Mouse (Mus musculus): ENCODE data around the gene Fbxl7. TPM values are rescaled to one million over a fixed set of nuclear protein-coding genes. Genes with fewer than 3 reads are reported as not detected.

The Fbxl7 gene
- total and polyA plus RNA-seq, 3 experiments, result 0.05 TPM; not detected in 2

DNA sequence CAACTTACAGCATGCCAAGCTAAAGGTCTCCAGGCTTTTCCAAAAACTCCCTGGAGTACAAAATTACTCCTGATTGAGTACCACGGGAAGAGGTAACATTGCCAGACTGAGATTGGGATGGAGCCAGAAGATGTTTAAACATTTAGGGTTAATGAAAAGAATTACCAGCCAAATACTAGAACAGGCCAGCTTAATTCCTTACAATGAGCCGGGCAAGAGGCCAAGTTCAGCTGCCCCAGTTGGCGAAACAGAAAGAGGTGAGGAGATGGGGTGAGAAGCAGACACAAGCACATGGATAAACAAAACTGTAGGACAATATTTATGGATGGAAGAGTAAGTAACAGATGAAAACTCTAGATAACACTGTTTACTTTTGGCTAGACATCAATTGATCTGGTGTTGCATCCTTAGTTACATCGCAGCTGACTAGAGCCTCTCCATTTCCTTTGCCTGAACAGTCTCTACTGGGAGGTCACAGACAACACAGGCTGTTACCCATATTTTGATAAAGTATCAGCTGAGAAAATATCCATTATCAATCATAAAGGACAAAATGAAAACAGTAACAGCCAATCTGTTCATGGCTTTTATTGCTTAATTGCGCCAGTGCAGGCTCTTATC is 222.0 kb downstream of the Fbxl7 start:
- ATAC-seq (ENCODE audit: extremely low read depth, insufficient number of reproducible peaks, low FRiP score, poor library complexity, severe bottlenecking) (no peak), DNase-seq (ENCODE audit: low spot score) (no peak)
- H3K27me3 ChIP-seq (ENCODE audit: insufficient read depth, low read length), result no peaks in the 10 kb centered on the region
- H3K4me1 ChIP-seq (ENCODE audit: insufficient read depth, low read depth, low read length), result no peaks in the 10 kb centered on the region
- no peaks in the 10 kb centered on the region for H3K36me3 ChIP-seq (replicated peaks)
- no peak overlapping the region for H3K4me3 ChIP-seq (ENCODE audit: low read depth, low read length)
- no peak for TF ChIP-seq POLR2AphosphoS5 (IDR thresholded peaks at IDR 0.05; ENCODE audit: insufficient replicate concordance, low read depth, low read length)
- no peak for TF ChIP-seq TAL1 (conservative IDR thresholded peaks at IDR 0.05; ENCODE audit: low read depth, low read length)
- no peak for TF ChIP-seq GATA2 (IDR thresholded peaks at IDR 0.05; ENCODE audit: borderline replicate concordance, low read depth, low read length)
- TF ChIP-seq CTCF (IDR thresholded peaks at IDR 0.05; ENCODE audit: low read depth, low read length), result no peak
- no peak for TF ChIP-seq GATA1 (IDR thresholded peaks at IDR 0.05; ENCODE audit: borderline replicate concordance, low read length)
- no peaks in the 10 kb centered on the region for H3K9me3 ChIP-seq (replicated peaks)

DNA sequence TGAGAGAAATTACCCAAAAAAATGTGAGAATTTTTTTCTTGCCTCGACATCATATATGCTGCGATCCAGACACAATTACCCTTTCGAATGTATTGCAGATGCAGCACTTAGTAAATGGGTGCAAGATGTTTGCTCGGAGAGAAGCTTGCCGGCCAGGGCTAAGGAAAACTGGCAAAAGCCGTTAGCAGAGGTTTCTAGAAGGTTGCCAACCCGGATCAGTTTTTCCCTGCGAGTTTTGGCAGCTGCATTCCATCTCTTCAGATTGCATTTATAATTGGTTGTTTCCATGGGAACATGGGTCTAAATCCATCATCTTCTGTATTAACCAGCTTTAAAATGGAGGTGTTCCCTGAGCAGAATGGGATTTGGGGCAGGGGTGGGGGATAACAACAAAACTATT is 240.4 kb downstream of the Fbxl7 start:
- H3K27me3 ChIP-seq (ENCODE audit: insufficient read depth, low read length), result no peaks in the 10 kb centered on the region
- ATAC-seq (ENCODE audit: extremely low read depth, insufficient number of reproducible peaks, low FRiP score, poor library complexity, severe bottlenecking) (no peak), DNase-seq (ENCODE audit: low spot score) (no peak)
- TF ChIP-seq GATA1 (IDR thresholded peaks at IDR 0.05; ENCODE audit: borderline replicate concordance, low read length) (no peak), TAL1 (conservative IDR thresholded peaks at IDR 0.05; ENCODE audit: low read depth, low read length) (no peak), CTCF (IDR thresholded peaks at IDR 0.05; ENCODE audit: low read depth, low read length) (no peak), POLR2AphosphoS5 (IDR thresholded peaks at IDR 0.05; ENCODE audit: insufficient replicate concordance, low read depth, low read length) (no peak), GATA2 (IDR thresholded peaks at IDR 0.05; ENCODE audit: borderline replicate concordance, low read depth, low read length) (no peak)
- no peaks in the 10 kb centered on the region for H3K9me3 ChIP-seq (replicated peaks)
- no peaks in the 10 kb centered on the region for H3K4me1 ChIP-seq (ENCODE audit: insufficient read depth, low read depth, low read length)
- no peak overlapping the region for H3K4me3 ChIP-seq (ENCODE audit: low read depth, low read length)
- no peaks in the 10 kb centered on the region for H3K36me3 ChIP-seq (replicated peaks)

- no peak for DNase-seq (ENCODE audit: low spot score)
- Histone ChIP-seq H3K27me3 (ENCODE audit: insufficient read depth, low read length) (no peaks in the 10 kb centered on the region), H3K36me3 (replicated peaks) (no peaks in the 10 kb centered on the region), H3K4me3 (ENCODE audit: low read depth, low read length) (no peak overlapping the region), H3K4me1 (ENCODE audit: insufficient read depth, low read depth, low read length) (no peaks in the 10 kb centered on the region), H3K9me3 (replicated peaks) (no peaks in the 10 kb centered on the region)
- no peak for TF ChIP-seq GATA2 (IDR thresholded peaks at IDR 0.05; ENCODE audit: borderline replicate concordance, low read depth, low read length)
- no peak for TF ChIP-seq CTCF (IDR thresholded peaks at IDR 0.05; ENCODE audit: low read depth, low read length)
- TF ChIP-seq POLR2AphosphoS5 (IDR thresholded peaks at IDR 0.05; ENCODE audit: insufficient replicate concordance, low read depth, low read length), result no peak
- no peak for TF ChIP-seq TAL1 (conservative IDR thresholded peaks at IDR 0.05; ENCODE audit: low read depth, low read length)
- TF ChIP-seq GATA1 (IDR thresholded peaks at IDR 0.05; ENCODE audit: borderline replicate concordance, low read length), result no peak
- no peak for ATAC-seq (ENCODE audit: extremely low read depth, insufficient number of reproducible peaks, low FRiP score, poor library complexity, severe bottlenecking)
Observed at GRCm38 (mm10) chr15:26642563-26642962, 252.8 kb downstream of the Fbxl7 start.

- no peaks in the 10 kb centered on the region for H3K4me1 ChIP-seq (ENCODE audit: insufficient read depth, low read depth, low read length)
- DNase-seq (ENCODE audit: low spot score), result no peak
- TF ChIP-seq CTCF (IDR thresholded peaks at IDR 0.05; ENCODE audit: low read depth, low read length), result no peak
- TF ChIP-seq POLR2AphosphoS5 (IDR thresholded peaks at IDR 0.05; ENCODE audit: insufficient replicate concordance, low read depth, low read length), result no peak
- TF ChIP-seq GATA1 (IDR thresholded peaks at IDR 0.05; ENCODE audit: borderline replicate concordance, low read length), result no peak
- TF ChIP-seq TAL1 (conservative IDR thresholded peaks at IDR 0.05; ENCODE audit: low read depth, low read length), result no peak
- no peak for TF ChIP-seq GATA2 (IDR thresholded peaks at IDR 0.05; ENCODE audit: borderline replicate concordance, low read depth, low read length)
- no peaks in the 10 kb centered on the region for H3K36me3 ChIP-seq (replicated peaks)
- no peak overlapping the region for H3K4me3 ChIP-seq (ENCODE audit: low read depth, low read length)
- ATAC-seq (ENCODE audit: extremely low read depth, insufficient number of reproducible peaks, low FRiP score, poor library complexity, severe bottlenecking), result no peak
- H3K9me3 ChIP-seq (replicated peaks), result no peaks in the 10 kb centered on the region
- no peaks in the 10 kb centered on the region for H3K27me3 ChIP-seq (ENCODE audit: insufficient read depth, low read length)
Observed at GRCm38 (mm10) chr15:26639726-26640125, 255.7 kb downstream of the Fbxl7 start.

GRCm38 (mm10) chr15:26635591-26635990 is 259.8 kb downstream of the Fbxl7 start:
- no peaks in the 10 kb centered on the region for H3K36me3 ChIP-seq (replicated peaks)
- TF ChIP-seq GATA2 (IDR thresholded peaks at IDR 0.05; ENCODE audit: borderline replicate concordance, low read depth, low read length), result no peak
- no peak for TF ChIP-seq GATA1 (IDR thresholded peaks at IDR 0.05; ENCODE audit: borderline replicate concordance, low read length)
- no peak for TF ChIP-seq CTCF (IDR thresholded peaks at IDR 0.05; ENCODE audit: low read depth, low read length)
- TF ChIP-seq POLR2AphosphoS5 (IDR thresholded peaks at IDR 0.05; ENCODE audit: insufficient replicate concordance, low read depth, low read length), result no peak
- no peak for TF ChIP-seq TAL1 (conservative IDR thresholded peaks at IDR 0.05; ENCODE audit: low read depth, low read length)
- ATAC-seq (ENCODE audit: extremely low read depth, insufficient number of reproducible peaks, low FRiP score, poor library complexity, severe bottlenecking) (no peak), DNase-seq (ENCODE audit: low spot score) (no peak)
- no peaks in the 10 kb centered on the region for H3K27me3 ChIP-seq (ENCODE audit: insufficient read depth, low read length)
- no peaks in the 10 kb centered on the region for H3K9me3 ChIP-seq (replicated peaks)
- no peak overlapping the region for H3K4me3 ChIP-seq (ENCODE audit: low read depth, low read length)
- no peaks in the 10 kb centered on the region for H3K4me1 ChIP-seq (ENCODE audit: insufficient read depth, low read depth, low read length)

DNA sequence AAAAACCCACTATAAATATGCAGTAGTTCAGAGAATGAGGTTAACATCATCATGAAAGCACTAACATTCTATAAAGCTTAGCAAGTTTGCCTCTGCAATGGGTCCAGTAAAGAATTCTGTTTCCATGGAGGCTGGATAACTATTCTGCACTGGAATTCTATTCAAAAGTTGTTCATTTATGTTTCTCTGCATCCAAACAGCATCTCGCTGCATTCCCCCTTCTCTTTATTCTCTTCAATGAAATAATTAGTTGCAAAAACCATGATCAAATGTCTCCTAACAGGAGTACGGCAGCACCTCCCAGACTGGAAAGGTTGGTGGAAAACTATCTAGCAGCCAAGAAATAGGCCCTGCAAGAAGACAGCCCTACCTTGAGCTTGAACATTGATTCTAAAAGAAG is 267.2 kb downstream of the Fbxl7 start:
- Histone ChIP-seq H3K4me3 (ENCODE audit: low read depth, low read length) (no peak overlapping the region), H3K9me3 (replicated peaks) (no peaks in the 10 kb centered on the region), H3K27me3 (ENCODE audit: insufficient read depth, low read length) (no peaks in the 10 kb centered on the region), H3K4me1 (ENCODE audit: insufficient read depth, low read depth, low read length) (no peaks in the 10 kb centered on the region), H3K36me3 (replicated peaks) (no peaks in the 10 kb centered on the region)
- no peak for TF ChIP-seq GATA2 (IDR thresholded peaks at IDR 0.05; ENCODE audit: borderline replicate concordance, low read depth, low read length)
- TF ChIP-seq TAL1 (conservative IDR thresholded peaks at IDR 0.05; ENCODE audit: low read depth, low read length), result no peak
- no peak for TF ChIP-seq CTCF (IDR thresholded peaks at IDR 0.05; ENCODE audit: low read depth, low read length)
- no peak for TF ChIP-seq GATA1 (IDR thresholded peaks at IDR 0.05; ENCODE audit: borderline replicate concordance, low read length)
- no peak for TF ChIP-seq POLR2AphosphoS5 (IDR thresholded peaks at IDR 0.05; ENCODE audit: insufficient replicate concordance, low read depth, low read length)
- DNase-seq (ENCODE audit: low spot score), result no peak
- ATAC-seq (ENCODE audit: extremely low read depth, insufficient number of reproducible peaks, low FRiP score, poor library complexity, severe bottlenecking), result no peak

Measured in G1E (cell line).